Mouse (Mus musculus) T-helper 1 cell (primary cell): Measurements from ENCODE around the gene Gramd1b.

Experiments
- in situ Hi-C: fragments of 300-600 bp; cut with MboI, MseI; formaldehyde crosslinking; loops from one replicate; pipeline ENCODE4 v1.15.1; 2025; ENCODE audit warnings: high pct_unique_total_duplicates

The Gramd1b gene

DNA sequence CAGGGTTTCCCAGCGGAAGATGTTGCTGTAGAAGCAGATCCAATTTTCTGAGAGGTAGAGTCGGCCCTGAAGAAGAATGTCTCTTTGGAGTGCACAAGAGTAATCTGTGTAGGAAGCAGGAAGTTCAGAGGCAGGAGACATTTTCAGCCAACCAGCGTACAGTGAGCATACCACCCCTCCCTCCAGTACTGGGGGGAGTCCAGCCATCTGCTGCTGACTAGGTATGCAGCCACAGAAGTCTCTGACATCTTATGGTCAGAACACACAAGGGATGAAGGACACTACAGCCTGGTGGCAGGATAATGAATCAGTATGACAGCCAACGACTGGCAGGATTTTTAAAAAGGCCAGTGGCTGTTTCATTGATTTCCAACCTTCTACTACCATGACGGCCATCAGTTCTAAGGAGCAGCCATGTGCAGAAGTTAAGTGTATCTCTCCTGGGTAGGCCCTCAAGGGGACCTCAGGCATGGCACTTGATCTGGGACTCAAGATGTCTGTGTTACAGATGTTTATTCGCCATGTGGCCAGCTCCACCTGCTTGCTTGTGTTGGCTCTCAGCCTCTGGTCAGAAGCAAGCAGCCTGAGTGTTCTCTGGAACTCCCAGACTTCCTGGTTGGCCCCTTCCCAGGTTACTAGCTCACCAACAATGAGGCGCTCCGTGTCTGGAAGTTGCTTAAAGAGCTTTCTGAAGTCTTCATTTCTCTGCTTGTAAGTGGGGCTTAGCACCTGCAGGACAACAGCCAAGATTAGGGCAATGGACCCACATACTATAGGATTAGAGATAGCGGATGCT, 214.1 kb downstream of the Gramd1b start:
- in situ Hi-C loops = no loop called here

DNA sequence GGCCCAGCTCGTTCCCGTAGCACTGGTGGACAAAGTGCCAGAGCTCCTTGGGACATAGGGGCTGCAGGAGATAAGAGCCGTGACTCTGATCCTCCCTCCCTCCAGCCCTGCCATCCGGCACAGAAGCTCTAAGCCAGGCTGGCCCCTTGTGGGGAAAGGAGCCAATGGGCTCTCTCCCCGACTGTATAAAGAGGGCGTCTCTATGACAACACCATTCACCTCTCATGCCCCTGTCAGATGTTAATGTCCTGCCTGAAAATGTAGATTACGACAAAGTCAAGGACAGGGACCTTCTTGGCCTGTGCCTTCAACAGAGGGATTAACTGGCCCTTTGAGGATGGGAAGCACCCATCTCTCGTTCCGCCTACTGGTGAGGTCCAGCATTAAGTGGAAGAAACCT, 219.4 kb downstream of the Gramd1b start:
- in situ Hi-C loops = no loop called here

DNA sequence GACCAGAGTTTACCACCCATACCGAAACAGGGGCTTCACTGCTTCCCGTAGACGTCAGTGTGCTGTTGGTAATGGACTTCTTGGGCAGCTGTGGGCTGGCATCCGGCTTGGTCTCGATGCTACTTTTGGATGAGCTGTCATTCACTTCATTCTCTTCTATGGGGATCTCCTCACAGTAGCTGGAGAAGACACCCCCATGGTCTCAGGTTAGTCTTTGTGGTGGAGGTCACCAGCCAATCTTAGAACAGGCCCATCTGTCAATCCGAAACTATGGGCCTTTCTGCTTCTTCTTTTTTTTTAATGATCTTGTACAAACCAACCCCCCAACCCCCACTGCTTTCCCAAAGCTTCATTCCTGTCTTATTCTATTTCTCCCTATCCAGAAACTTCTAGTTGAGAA, 221.3 kb downstream of the Gramd1b start:
- in situ Hi-C loops = no loop called here

GRCm38 (mm10) chr9:40307311-40307710, 223.9 kb downstream of the Gramd1b start:
- in situ Hi-C loops = no loop called here

- in situ Hi-C loops = no loop called here
These were observed 226.9 kb downstream of the Gramd1b start for GRCm38 (mm10) chr9:40304243-40304642.

- in situ Hi-C loops = no loop called here
These were observed 228.8 kb downstream of the Gramd1b start for GRCm38 (mm10) chr9:40302375-40302774.

GRCm38 (mm10) chr9:40301475-40301874, 229.7 kb downstream of the Gramd1b start:
- in situ Hi-C loops = no loop called here

GRCm38 (mm10) chr9:40300018-40300989, 230.9 kb downstream of the Gramd1b start:
- in situ Hi-C loops = no loop called here

DNA sequence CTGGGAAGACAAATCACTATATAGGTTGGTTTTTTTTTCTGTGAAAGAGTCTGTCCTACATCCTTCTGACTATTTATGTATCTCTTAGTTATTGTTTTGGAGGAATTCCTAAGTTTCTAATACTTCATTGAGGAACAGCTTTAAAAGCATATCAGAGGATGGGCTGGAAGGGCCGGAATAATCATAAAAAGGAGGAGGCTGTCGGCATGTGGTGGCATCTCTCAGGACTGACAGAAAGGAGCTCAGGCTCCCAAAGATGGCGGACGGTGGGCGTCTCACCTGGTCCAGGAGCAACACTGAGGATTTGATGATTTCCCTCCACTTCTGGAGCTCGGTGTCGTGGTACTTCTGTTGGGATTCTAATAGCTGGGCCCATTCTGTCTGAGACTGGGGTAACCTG, 231.9 kb downstream of the Gramd1b start:
- in situ Hi-C loops = loop anchor here (5.0 kb wide), 1 partner anchor 77 kb away; no protein-coding TSS in a partner anchor

GRCm38 (mm10) chr9:40297969-40298368, 233.2 kb downstream of the Gramd1b start:
- in situ Hi-C loops = loop anchor here (5.0 kb wide), 1 partner anchor 76 kb away; no protein-coding TSS in a partner anchor

- in situ Hi-C loops = loop anchor here (5.0 kb wide), 1 partner anchor 74 kb away; no protein-coding TSS in a partner anchor
These were observed 234.9 kb downstream of the Gramd1b start for GRCm38 (mm10) chr9:40296251-40296650.

GRCm38 (mm10) chr9:40294866-40295265, 236.3 kb downstream of the Gramd1b start:
- in situ Hi-C loops = loop anchor here (5.0 kb wide), 1 partner anchor 73 kb away; no protein-coding TSS in a partner anchor

GRCm38 (mm10) chr9:40294210-40294609, 237.0 kb downstream of the Gramd1b start:
- in situ Hi-C loops = no loop called here

DNA sequence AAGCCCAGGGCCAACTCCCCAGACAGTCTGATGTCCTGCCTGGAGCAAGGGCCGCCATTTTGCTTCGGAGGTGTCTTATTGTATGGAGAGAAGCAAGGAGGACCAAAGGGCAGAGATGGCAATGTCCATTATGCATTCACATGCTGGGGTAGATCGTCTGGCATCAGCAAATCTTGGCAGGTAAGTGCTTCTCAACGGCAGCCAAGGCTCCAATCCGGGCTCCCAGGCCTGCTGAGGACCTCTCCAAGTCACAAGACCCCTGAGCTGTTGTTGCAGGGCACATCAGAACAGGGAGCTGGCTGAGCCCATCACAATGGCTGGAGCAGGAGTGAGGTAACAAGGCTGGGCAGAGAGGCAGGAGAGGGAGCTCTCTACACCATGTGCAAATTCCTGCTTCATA, 237.4 kb downstream of the Gramd1b start:
- in situ Hi-C loops = no loop called here

GRCm38 (mm10) chr9:40293286-40293685, 237.9 kb downstream of the Gramd1b start:
- in situ Hi-C loops = no loop called here

- in situ Hi-C loops = no loop called here
These were observed 238.7 kb downstream of the Gramd1b start for GRCm38 (mm10) chr9:40292475-40292874.

DNA sequence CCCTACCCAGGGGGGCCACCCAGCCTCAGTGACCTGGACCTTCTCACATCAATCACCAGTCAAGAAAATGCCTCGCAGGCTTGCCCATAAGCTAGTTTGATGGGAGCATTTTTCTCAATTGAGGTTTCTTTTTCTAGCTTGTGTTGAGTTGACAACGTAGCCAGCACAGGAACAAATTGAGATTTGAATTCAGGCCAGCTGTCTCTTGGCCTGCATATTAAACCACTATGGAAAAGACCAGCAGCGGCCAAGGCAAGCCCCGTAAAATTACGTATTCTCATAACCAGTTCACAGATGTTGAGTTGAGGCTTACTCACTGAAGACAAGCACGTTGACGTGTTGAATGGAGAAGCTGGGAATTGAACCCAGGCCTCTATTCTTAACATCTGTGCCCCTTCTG, 248.2 kb downstream of the Gramd1b start:
- in situ Hi-C loops = no loop called here

- in situ Hi-C loops = no loop called here
These were observed 251.7 kb downstream of the Gramd1b start for GRCm38 (mm10) chr9:40279438-40279837.

DNA sequence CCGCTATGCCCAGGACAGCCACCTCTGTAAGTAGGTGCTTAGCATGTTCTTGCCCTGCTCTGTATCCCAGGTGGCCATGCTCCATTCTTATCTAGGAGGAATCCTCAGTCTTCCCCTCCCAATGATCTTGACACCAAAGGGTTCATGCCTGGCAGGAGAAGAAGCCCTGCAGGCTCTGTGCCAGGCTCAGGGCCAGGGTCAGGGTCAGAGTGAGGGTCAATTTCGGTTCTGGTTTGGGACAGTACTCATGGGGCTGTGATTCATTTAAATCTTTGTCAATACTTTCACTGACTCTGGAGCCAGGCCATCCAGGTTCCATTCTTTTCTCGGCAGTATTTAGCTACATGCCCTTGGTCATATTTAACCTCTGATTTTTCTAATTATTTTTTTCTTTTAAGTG, 253.5 kb downstream of the Gramd1b start:
- in situ Hi-C loops = no loop called here

DNA sequence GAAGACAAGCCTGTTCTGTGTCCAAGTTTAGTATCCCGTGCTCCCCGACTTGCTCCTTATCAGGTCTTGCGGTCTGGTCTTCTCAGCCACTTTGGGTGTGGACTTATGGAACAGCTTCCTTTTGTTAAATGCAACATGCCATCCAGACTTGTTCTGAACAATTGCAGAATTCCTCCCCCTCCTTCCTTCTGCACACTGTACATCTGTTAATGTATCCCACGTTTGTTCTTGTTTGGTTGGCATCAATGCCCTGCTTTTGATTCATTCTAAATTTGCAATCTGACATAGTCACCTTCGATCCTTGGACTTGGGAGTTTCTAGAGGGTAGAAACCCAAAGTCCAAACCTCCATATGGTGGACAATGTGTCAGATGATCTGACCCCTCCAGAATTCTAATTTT, 255.3 kb downstream of the Gramd1b start:
- in situ Hi-C loops = no loop called here

GRCm38 (mm10) chr9:40272822-40273221, 258.4 kb downstream of the Gramd1b start:
- in situ Hi-C loops = no loop called here

- in situ Hi-C loops = no loop called here
These were observed 260.1 kb downstream of the Gramd1b start for GRCm38 (mm10) chr9:40271075-40271474.
